ENCODE assay signal across 7 mouse cellular contexts in genomic region chr4:141147112-141148008, GRCm38 (mm10). TPM values are rescaled to one million over a fixed set of nuclear protein-coding genes. Genes with fewer than 3 reads are reported as not detected.
A peak's percentile ranks its signal among the peaks of the same experiment; 100 is the strongest.
DNase-seq lines count a peak whose midpoint lies in the region; ATAC-seq lines count a peak whose summit lies in the region.

Gene Fbxo42, plus strand, starts transcription at chr4:141147913.

- intact Hi-C loops in gastrocnemius, postnatal 36 days (cut with DNase I): loop anchor here (5.0 kb wide), 1 partner anchor 215 kb away; no protein-coding TSS in a partner anchor
- intact Hi-C loops in left cerebral cortex, postnatal 25 days (cut with DNase I): loop anchor here (5.0 to 10.0 kb wide), 2 partner anchors 57 to 125 kb away; no protein-coding TSS in a partner anchor

- H3K4me3 ChIP-seq in intestine, embryonic 15.5 days (replicated peaks): peak within 1 kb of the TSS; percentile 99
- H3K4me3 ChIP-seq in midbrain, embryonic 10.5 days: peak within 1 kb of the TSS; percentile 98

- ATAC-seq in intestine, embryonic 15.5 days: peak; percentile 93

- H3K4me1 ChIP-seq in intestine, embryonic 15.5 days (replicated peaks): no peaks in the 10 kb centered on the region; the same call in 1 of the 2 replicates
- peaks cover 26% of the 10 kb centered on the region for H3K4me1 ChIP-seq in midbrain, embryonic 10.5 days

- 5% methylated on average over 58 of the region's 58 CpGs for WGBS in intestine, embryonic 15.5 days
- 9% methylated on average over 58 of the region's 58 CpGs for WGBS in midbrain, embryonic 10.5 days

- no peaks in the 10 kb centered on the region for H3K9me3 ChIP-seq in intestine, embryonic 15.5 days
- no peaks in the 10 kb centered on the region for H3K9me3 ChIP-seq in midbrain, embryonic 10.5 days (replicated peaks)

- no peaks in the 10 kb centered on the region for H3K36me3 ChIP-seq in intestine, embryonic 15.5 days
- 0 out of 2 replicates have a peak, but pooled peaks cover 4% of the 10 kb centered on the region for H3K36me3 ChIP-seq in midbrain, embryonic 10.5 days

- peak; percentile 96 to 98 for DNase-seq in adrenal gland, adult 18-20 months (ENCODE audit: low spot score in 2 of 2)
- DNase-seq in embryo, embryonic 11 days: peak; percentile 97
- peak; percentile 89 to 93 for DNase-seq in gastrocnemius, postnatal 36 days
- peak; percentile 93 to 95 for DNase-seq in left cerebral cortex, postnatal 25 days (ENCODE audit: low spot score in 2 of 2)
- DNase-seq in midbrain, embryonic 10.5 days (ENCODE audit: low spot score): peak; percentile 95
- DNase-seq in right cerebral cortex, postnatal 4 days: peak; percentile 97

- H3K27me3 ChIP-seq in intestine, embryonic 15.5 days (replicated peaks): no peaks in the 10 kb centered on the region
- H3K27me3 ChIP-seq in midbrain, embryonic 10.5 days (ENCODE audit: low read depth, poor library complexity, severe bottlenecking): 0 out of 2 replicates have a peak, but pooled peaks cover 5% of the 10 kb centered on the region

- H3K4me2 ChIP-seq in intestine, embryonic 15.5 days (replicated peaks): peak within 1 kb of the TSS; percentile 85

- peak within 1 kb of the TSS; percentile 97 for H3K27ac ChIP-seq in intestine, embryonic 15.5 days
- H3K27ac ChIP-seq in midbrain, embryonic 10.5 days (replicated peaks): peak within 1 kb of the TSS; percentile 94

- H3K9ac ChIP-seq in intestine, embryonic 15.5 days: peak within 1 kb of the TSS; percentile 99

RNA-seq across cellular contexts. Expression of gene Fbxo42, which starts in this region (rescaled TPM):
- 10 to 100 TPM; 21.1 to 23.1 TPM for total RNA-seq in adrenal gland, adult 18-20 months (2021)
- 1 to 10 TPM; 8.8 to 9.8 TPM for total RNA-seq in gastrocnemius, postnatal 36 days (2021)
- polyA plus RNA-seq in intestine, embryonic 15.5 days (2015; fragmentation: Nextera tagmentation; extraction: Ambion mirVana): 17.4 and 18.7 TPM in 2 replicates
- 10 to 100 TPM; 31.4 to 32.3 TPM for total RNA-seq in left cerebral cortex, postnatal 25 days (2021)
- 24.2 and 25.3 TPM in 2 replicates for polyA plus RNA-seq in midbrain, embryonic 10.5 days (2016; fragmentation: Nextera tagmentation; extraction: Ambion mirVana)

Comparison
In these comparisons a context has a peak if more than half of its experiments do, and no peak if none do; other contexts are left out.
1. Peak in every context shown above with its lines: DNase-seq, ATAC-seq, H3K4me3 ChIP-seq and H3K27ac ChIP-seq.